Mouse (Mus musculus): ENCODE measurements around the gene Tbl2.

The Tbl2 gene

DNA sequence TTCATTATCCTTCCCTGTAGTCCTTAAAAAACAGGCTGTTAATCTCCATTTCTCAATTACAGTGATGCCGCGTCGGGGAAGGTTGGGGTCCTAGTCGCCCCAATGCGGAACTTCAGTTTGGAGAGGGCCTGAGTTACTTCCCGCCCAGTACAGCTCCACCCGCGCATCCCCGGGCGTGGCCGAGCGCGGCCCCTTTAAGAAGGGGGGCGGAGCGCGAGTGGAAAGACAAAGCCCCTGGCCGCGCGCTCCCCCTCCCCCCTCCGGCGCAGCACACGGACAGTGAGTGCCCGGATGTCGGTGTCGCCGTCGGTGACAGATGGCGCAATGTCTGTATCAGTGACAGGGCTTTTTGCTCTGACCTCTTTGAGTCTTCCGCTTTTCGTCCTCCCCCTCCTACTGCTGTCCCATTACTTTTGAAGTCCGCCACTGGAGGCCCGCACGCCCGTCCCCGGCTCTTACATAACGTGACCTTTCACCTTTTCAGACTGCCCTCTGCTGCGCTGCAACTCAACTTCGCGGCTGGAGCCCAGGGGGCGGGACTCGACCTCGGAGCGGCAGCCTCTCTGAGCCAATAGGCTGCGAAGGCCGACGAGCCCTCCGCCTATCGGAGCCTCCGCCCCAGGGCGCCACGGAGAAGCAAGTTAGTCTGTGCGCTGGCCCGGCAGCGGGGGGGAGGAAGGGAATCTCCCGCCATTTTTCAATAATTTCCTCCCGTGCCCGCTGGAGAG, 37.3 kb downstream of the Tbl2 start, which contains the start of gene Baz1b:
Gene Baz1b, plus strand, starts transcription at position 644 of the 728 bp plus-strand sequence.
- peak; percentile 98 for DNase-seq (ENCODE audit: low spot score in 2 of 2)

- peak in 1 of 2 experiments; percentile 43 for DNase-seq (ENCODE audit: low spot score in 2 of 2)
Measured at GRCm38 (mm10) chr5:135187349-135188213, 38.1 kb downstream of the Tbl2 start.

DNA sequence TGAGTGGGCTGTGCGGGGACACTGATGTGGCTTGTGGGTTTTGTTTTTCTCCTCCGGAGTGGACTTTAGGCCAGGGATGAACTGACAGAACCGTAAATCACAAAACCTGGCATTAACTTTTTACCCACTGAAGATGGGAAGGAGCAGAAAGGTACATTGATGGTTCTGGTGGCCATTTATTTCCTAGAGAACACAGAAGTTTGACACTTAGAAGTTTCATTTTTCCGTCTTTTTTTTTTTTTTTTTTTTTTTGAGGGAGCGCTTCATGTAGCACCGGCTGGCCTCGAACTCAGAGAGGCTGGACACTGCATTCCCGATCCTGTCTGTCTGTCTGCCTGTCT, 38.7 kb downstream of the Tbl2 start:
- DNase-seq (ENCODE audit: low spot score in 2 of 2), result no peak

DNA sequence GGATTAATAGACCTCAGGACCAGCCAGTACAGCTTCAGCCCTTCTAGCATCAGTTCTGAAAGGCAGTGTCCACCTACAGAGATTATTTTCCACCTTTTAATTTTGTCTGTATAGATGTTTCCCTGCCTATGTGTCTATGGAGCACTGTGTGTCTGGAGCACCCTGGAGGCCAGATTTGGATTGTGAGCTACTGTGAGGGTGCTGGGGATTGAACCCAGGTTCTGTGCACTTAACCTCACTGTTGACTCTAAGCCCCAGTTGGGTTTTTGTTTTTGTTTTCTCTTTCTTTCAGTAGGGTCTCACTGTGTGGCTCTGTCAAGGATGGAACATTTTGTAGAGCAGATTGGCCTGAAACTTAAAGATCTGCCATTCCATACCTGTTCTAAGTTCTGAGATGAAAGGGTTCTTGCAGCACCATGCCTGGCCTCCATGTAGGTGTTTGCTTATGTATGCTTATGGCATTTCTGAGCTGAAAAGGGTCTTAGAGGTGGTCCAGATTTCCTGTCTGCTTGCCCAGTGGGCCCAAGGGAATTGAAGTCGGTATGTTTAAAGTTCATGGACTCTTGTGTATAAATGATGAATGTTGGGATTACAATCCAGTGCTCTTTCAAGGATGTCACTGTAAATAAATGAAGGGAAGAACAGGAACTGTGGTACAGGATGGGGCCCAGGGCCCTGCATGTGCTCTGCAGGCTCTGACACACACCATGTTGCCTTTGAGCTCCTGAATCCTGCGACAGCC, 40.0 kb downstream of the Tbl2 start:
- no peak for DNase-seq (ENCODE audit: low spot score in 2 of 2)

DNA sequence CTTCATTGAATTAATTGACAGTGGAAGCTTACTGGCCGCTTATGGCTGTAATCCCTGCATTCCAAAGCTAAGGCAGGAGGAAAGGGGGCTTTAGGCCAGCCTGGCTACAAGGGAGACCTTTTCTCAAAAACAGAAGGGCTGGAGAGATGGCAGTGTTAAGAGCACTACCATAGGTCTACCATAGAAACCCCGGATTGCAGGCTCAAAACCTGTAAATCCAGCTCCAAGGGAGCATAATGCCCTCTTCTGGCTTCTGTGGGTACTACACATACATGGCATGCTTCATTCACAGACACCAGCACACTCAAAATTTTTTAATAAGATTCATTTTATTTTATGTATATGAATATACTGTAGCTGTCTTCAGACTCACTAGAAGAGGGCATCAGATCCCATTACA, 42.2 kb downstream of the Tbl2 start:
- DNase-seq (ENCODE audit: low spot score in 2 of 2), result peak in 1 of 2 experiments; percentile 65

DNA sequence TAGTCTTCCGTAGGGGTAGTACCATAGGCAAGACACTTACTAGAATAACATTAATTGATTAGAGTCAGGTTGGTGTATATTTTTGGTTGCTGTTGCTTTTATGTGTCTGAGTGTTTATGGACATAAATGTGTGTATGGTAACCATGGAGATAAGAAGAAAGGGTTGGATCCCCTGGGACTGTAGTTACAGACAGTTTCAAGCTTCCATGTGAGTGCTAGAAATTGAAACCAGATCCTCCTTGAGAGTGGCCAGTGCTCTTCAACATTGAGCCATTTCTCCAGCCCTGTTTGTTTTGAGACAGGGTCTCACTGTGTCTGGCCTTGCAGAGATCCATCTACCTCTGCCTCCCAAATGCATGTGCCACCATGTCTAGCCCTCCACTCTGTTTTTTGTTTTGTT, 43.0 kb downstream of the Tbl2 start:
- DNase-seq (ENCODE audit: low spot score in 2 of 2), result no peak

DNA sequence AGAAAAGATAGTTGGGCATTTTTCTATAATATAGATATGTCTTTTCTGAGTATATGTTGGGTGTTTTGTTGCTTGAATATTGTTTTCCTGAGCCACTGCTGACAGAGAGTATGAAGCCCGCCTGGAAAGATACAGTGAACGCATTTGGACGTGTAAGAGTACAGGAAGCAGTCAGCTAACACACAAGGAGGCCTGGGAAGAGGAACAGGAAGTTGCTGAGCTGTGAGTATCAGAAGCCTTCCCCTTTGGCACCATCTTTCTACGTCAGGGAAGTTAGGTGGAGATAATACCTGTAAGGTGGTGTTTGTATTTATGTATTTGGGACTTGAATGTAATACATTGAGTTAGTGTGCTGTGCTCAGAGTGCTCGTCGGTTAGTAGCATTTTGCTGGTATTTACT, 46.9 kb downstream of the Tbl2 start:
- no peak for DNase-seq (ENCODE audit: low spot score in 2 of 2)

- DNase-seq (ENCODE audit: low spot score in 2 of 2), result no peak
Measured at GRCm38 (mm10) chr5:135202763-135203162, 53.3 kb downstream of the Tbl2 start.

GRCm38 (mm10) chr5:135208197-135208596, 58.7 kb downstream of the Tbl2 start:
- DNase-seq (ENCODE audit: low spot score in 2 of 2), result no peak
